30 mouse cellular contexts compared by ENCODE assay signal in the genomic region with DNA sequence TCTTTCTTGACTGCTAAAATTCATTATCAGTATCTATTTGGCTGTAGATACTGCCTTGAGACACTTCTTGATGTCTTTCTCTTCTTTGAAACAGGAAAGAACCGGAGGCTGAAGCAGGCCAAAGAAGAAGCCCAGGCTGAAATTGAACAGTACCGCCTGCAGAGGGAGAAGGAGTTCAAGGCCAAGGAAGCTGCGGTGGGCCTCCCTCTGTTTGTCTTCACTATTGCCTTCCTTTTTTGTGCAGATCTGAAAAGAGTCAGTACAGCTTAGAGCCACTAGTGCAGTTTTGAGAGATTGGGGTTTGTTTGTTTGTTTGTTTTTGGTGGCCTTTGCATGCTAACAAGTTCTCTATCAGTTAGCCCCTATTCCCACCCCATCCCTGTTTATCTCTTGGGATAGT. TPM values are rescaled to one million over a fixed set of nuclear protein-coding genes. Genes with fewer than 3 reads are reported as not detected.
DNase-seq lines count a peak whose midpoint lies in the region; ATAC-seq and TF ChIP-seq lines count a peak whose summit lies in the region.
"Had no signal": no experiment of that assay in that cellular context is flagged by ENCODE, and none has a peak within 500 bp of the region (broad histone marks: within the 10 kb centered on the region; RNA-seq: fewer than 3 reads in every experiment).

No protein-coding gene starts in this region.

- no peak overlapping the region for H3K4me2 ChIP-seq in hindbrain, postnatal 0 days (ENCODE audit: low read depth, low read length)
- H3K4me2 ChIP-seq in hindbrain, embryonic 11.5 days (replicated peaks; ENCODE audit: low read depth, low read length) = no peak overlapping the region
- no peak overlapping the region for H3K4me2 ChIP-seq in stomach, postnatal 0 days (replicated peaks; ENCODE audit: low read depth)
- H3K4me2 ChIP-seq: heart, embryonic 13.5 days; hindbrain, embryonic 13.5 days; liver, embryonic 15.5 days; lung, embryonic 15.5 days had no signal

- H3K27ac ChIP-seq in hindbrain, postnatal 0 days = no peak overlapping the region
- H3K27ac ChIP-seq in hindbrain, embryonic 11.5 days (ENCODE audit: low read depth, low read length) = no peak overlapping the region
- no peak overlapping the region for H3K27ac ChIP-seq in stomach, postnatal 0 days (replicated peaks)
- H3K27ac ChIP-seq in limb, embryonic 10.5 days = no peak overlapping the region
- H3K27ac ChIP-seq: embryonic facial prominence, embryonic 10.5 days; heart, embryonic 13.5 days; hindbrain, embryonic 13.5 days; liver, embryonic 15.5 days; lung, embryonic 15.5 days; macrophage had no signal

- H3K4me3 ChIP-seq in hindbrain, postnatal 0 days (ENCODE audit: low read length) = no peak overlapping the region
- H3K4me3 ChIP-seq in hindbrain, embryonic 11.5 days (ENCODE audit: low read depth, low read length) = no peak overlapping the region
- H3K4me3 ChIP-seq in stomach, postnatal 0 days (ENCODE audit: low read depth, low read length) = no peak overlapping the region
- H3K4me3 ChIP-seq in limb, embryonic 10.5 days = no peak overlapping the region
- H3K4me3 ChIP-seq: embryonic facial prominence, embryonic 10.5 days; heart, embryonic 13.5 days; hindbrain, embryonic 13.5 days; liver, embryonic 15.5 days; lung, embryonic 15.5 days had no signal

- peaks cover 40% of the 10 kb centered on the region for H3K36me3 ChIP-seq in hindbrain, postnatal 0 days (ENCODE audit: insufficient read depth, low read length)
- peaks cover 16% of the 10 kb centered on the region for H3K36me3 ChIP-seq in hindbrain, embryonic 11.5 days (ENCODE audit: control insufficient read depth, insufficient read depth, low read length)
- peaks cover 7% of the 10 kb centered on the region; the same call in 1 of the 2 replicates for H3K36me3 ChIP-seq in stomach, postnatal 0 days (ENCODE audit: control insufficient read depth, insufficient read depth, low read length)
- H3K36me3 ChIP-seq in limb, embryonic 10.5 days = peaks cover 50% of the 10 kb centered on the region

- no peaks in the 10 kb centered on the region for H3K27me3 ChIP-seq in hindbrain, postnatal 0 days (ENCODE audit: insufficient read depth, low read length)
- H3K27me3 ChIP-seq in hindbrain, embryonic 11.5 days (ENCODE audit: control insufficient read depth, insufficient read depth, low read length) = no peaks in the 10 kb centered on the region
- no peaks in the 10 kb centered on the region for H3K27me3 ChIP-seq in stomach, postnatal 0 days (ENCODE audit: control insufficient read depth, insufficient read depth, low read length)
- no peaks in the 10 kb centered on the region for H3K27me3 ChIP-seq in limb, embryonic 10.5 days (ENCODE audit: low read depth, poor library complexity, severe bottlenecking)
- H3K27me3 ChIP-seq: heart, embryonic 13.5 days; hindbrain, embryonic 13.5 days; liver, embryonic 15.5 days; lung, embryonic 15.5 days had no signal

- no peaks in the 10 kb centered on the region for H3K9me3 ChIP-seq in hindbrain, postnatal 0 days (ENCODE audit: low read length)
- H3K9me3 ChIP-seq in hindbrain, embryonic 11.5 days (ENCODE audit: control insufficient read depth, low read length) = no peaks in the 10 kb centered on the region
- H3K9me3 ChIP-seq in stomach, postnatal 0 days (ENCODE audit: control insufficient read depth, low read length) = no peaks in the 10 kb centered on the region
- H3K9me3 ChIP-seq in limb, embryonic 10.5 days (replicated peaks) = no peaks in the 10 kb centered on the region
- H3K9me3 ChIP-seq: embryonic facial prominence, embryonic 10.5 days; heart, embryonic 13.5 days; hindbrain, embryonic 13.5 days; liver, embryonic 15.5 days; lung, embryonic 15.5 days had no signal

- TF ChIP-seq CTCF in hindbrain, postnatal 0 days (IDR thresholded peaks at IDR 0.05; ENCODE audit: low read depth) = peak; percentile 46
- peak; percentile 13; the same call in 1 of the 2 replicates for TF ChIP-seq CTCF in stomach, postnatal 0 days (IDR thresholded peaks at IDR 0.05; ENCODE audit: low read depth)

- H3K9ac ChIP-seq in hindbrain, postnatal 0 days (replicated peaks; ENCODE audit: low read length) = no peak overlapping the region
- H3K9ac ChIP-seq in hindbrain, embryonic 11.5 days (ENCODE audit: low read depth, low read length) = no peak overlapping the region
- H3K9ac ChIP-seq in stomach, postnatal 0 days (ENCODE audit: low read length) = no peak overlapping the region
- H3K9ac ChIP-seq: heart, embryonic 13.5 days; hindbrain, embryonic 13.5 days; liver, embryonic 15.5 days; lung, embryonic 15.5 days had no signal

- ATAC-seq in hindbrain, postnatal 0 days = no peak
- no peak for ATAC-seq in hindbrain, embryonic 11.5 days (ENCODE audit: low FRiP score)
- ATAC-seq in stomach, postnatal 0 days (ENCODE audit: low FRiP score, low TSS enrichment) = no peak
- ATAC-seq: forebrain, embryonic 16.5 days; inflammation-experienced regulatory T-cells, adult 6 months; midbrain, embryonic 16.5 days had no signal

- no peak for DNase-seq in hindbrain, postnatal 0 days (ENCODE audit: low spot score)
- DNase-seq in hindbrain, embryonic 11.5 days (ENCODE audit: low spot score) = no peak
- DNase-seq in thymus, postnatal 0 days (ENCODE audit: low spot score) = peak; percentile 35
- no peak for DNase-seq in thymus, postnatal 10 days (ENCODE audit: low spot score in 2 of 2)
- no peak for DNase-seq in stomach, postnatal 0 days (ENCODE audit: low spot score)
- no peak for DNase-seq in limb, embryonic 10.5 days (ENCODE audit: low spot score)
- DNase-seq in embryo, embryonic 9.5 days (ENCODE audit: extremely low spot score) = no peak
- DNase-seq: cerebellum, adult 11 months; gastrocnemius, postnatal 25 days; heart, adult 18-20 months; heart, postnatal 14 days; kidney, adult 18-20 months; kidney, postnatal 10 days; left cerebral cortex, postnatal 4 days; liver had no signal

- peaks cover 7% of the 10 kb centered on the region for H3K4me1 ChIP-seq in hindbrain, postnatal 0 days (ENCODE audit: insufficient read depth, low read length)
- no peaks in the 10 kb centered on the region; the same call in 1 of the 2 replicates for H3K4me1 ChIP-seq in hindbrain, embryonic 11.5 days (replicated peaks; ENCODE audit: control insufficient read depth, insufficient read depth, low read length)
- H3K4me1 ChIP-seq in stomach, postnatal 0 days (replicated peaks; ENCODE audit: control insufficient read depth, insufficient read depth) = peaks cover 2% of the 10 kb centered on the region
- H3K4me1 ChIP-seq in limb, embryonic 10.5 days = peaks cover 29% of the 10 kb centered on the region

- TF ChIP-seq EP300 in stomach, postnatal 0 days (optimal IDR thresholded peaks at IDR 0.05) = no peak

- WGBS in hindbrain, postnatal 0 days = 78% methylated on average over 3 of the region's 3 CpGs
- WGBS in hindbrain, embryonic 11.5 days = 93% methylated on average over 3 of the region's 3 CpGs
- 82% methylated on average over 3 of the region's 3 CpGs for WGBS in stomach, postnatal 0 days
- 89% methylated on average over 3 of the region's 3 CpGs for WGBS in limb, embryonic 10.5 days

RNA-seq across cellular contexts. Expression of a gene that starts 3.9 kb away (rescaled TPM):
- total RNA-seq in hindbrain, postnatal 0 days (2014; rRNA removed) = 125 and 136 TPM in 2 replicates
- polyA plus RNA-seq in hindbrain, postnatal 0 days (2015; fragmentation: Nextera tagmentation; extraction: Ambion mirVana) = 357 and 367 TPM in 2 replicates
- 424 and 428 TPM in 2 replicates for polyA plus RNA-seq in hindbrain, embryonic 11.5 days (2014; fragmentation: Nextera tagmentation; extraction: Ambion mirVana)
- 373 and 381 TPM in 2 replicates for polyA plus RNA-seq in thymus, postnatal 0 days (2015; fragmentation: Nextera tagmentation; extraction: Ambion mirVana)
- 221 and 234 TPM in 2 replicates for polyA plus RNA-seq in stomach, postnatal 0 days (2015; fragmentation: Nextera tagmentation; extraction: Ambion mirVana)
- polyA plus RNA-seq in limb, embryonic 10.5 days (2016; fragmentation: Nextera tagmentation; extraction: Ambion mirVana) = 204 and 239 TPM in 2 replicates

RNA-seq across cellular contexts. Expression of a gene that starts 10.1 kb away (rescaled TPM):
- total RNA-seq in hindbrain, postnatal 0 days (2014; rRNA removed) = 3.2 and 7.9 TPM in 2 replicates
- 3.9 and 4.1 TPM in 2 replicates for polyA plus RNA-seq in hindbrain, postnatal 0 days (2015; fragmentation: Nextera tagmentation; extraction: Ambion mirVana)
- polyA plus RNA-seq in hindbrain, embryonic 11.5 days (2014; fragmentation: Nextera tagmentation; extraction: Ambion mirVana) = 4.7 and 4.8 TPM in 2 replicates
- 13.7 and 14.9 TPM in 2 replicates for polyA plus RNA-seq in thymus, postnatal 0 days (2015; fragmentation: Nextera tagmentation; extraction: Ambion mirVana)
- 4.3 and 4.9 TPM in 2 replicates for polyA plus RNA-seq in stomach, postnatal 0 days (2015; fragmentation: Nextera tagmentation; extraction: Ambion mirVana)
- polyA plus RNA-seq in limb, embryonic 10.5 days (2016; fragmentation: Nextera tagmentation; extraction: Ambion mirVana) = 12.7 and 14.4 TPM in 2 replicates

RNA-seq across cellular contexts. Expression of a gene that starts 52.7 kb away (rescaled TPM):
- 26.4 and 34.6 TPM in 2 replicates for total RNA-seq in hindbrain, postnatal 0 days (2014; rRNA removed)
- polyA plus RNA-seq in hindbrain, postnatal 0 days (2015; fragmentation: Nextera tagmentation; extraction: Ambion mirVana) = 4.7 TPM in 2 replicates
- 5.9 and 6.6 TPM in 2 replicates for polyA plus RNA-seq in hindbrain, embryonic 11.5 days (2014; fragmentation: Nextera tagmentation; extraction: Ambion mirVana)
- polyA plus RNA-seq in thymus, postnatal 0 days (2015; fragmentation: Nextera tagmentation; extraction: Ambion mirVana) = 12.0 and 17.1 TPM in 2 replicates
- polyA plus RNA-seq in stomach, postnatal 0 days (2015; fragmentation: Nextera tagmentation; extraction: Ambion mirVana) = 1.2 and 2.0 TPM in 2 replicates
- 8.5 and 13.9 TPM in 2 replicates for polyA plus RNA-seq in limb, embryonic 10.5 days (2016; fragmentation: Nextera tagmentation; extraction: Ambion mirVana)

RNA-seq across cellular contexts. Expression of a gene that starts 56.6 kb away (rescaled TPM):
- total RNA-seq in hindbrain, postnatal 0 days (2014; rRNA removed) = not detected in 2 replicates
- polyA plus RNA-seq in hindbrain, postnatal 0 days (2015; fragmentation: Nextera tagmentation; extraction: Ambion mirVana) = not detected in 2 replicates
- polyA plus RNA-seq in hindbrain, embryonic 11.5 days (2014; fragmentation: Nextera tagmentation; extraction: Ambion mirVana) = not detected in 2 replicates
- polyA plus RNA-seq in thymus, postnatal 0 days (2015; fragmentation: Nextera tagmentation; extraction: Ambion mirVana) = not detected in 2 replicates
- not detected in 2 replicates for polyA plus RNA-seq in stomach, postnatal 0 days (2015; fragmentation: Nextera tagmentation; extraction: Ambion mirVana)
- not detected in 2 replicates for polyA plus RNA-seq in limb, embryonic 10.5 days (2016; fragmentation: Nextera tagmentation; extraction: Ambion mirVana)
- total RNA-seq: adrenal gland, adult 18-20 months; adrenal gland, postnatal 4 days; common myeloid progenitor, adult 5-6 weeks; gastrocnemius, postnatal 25 days; heart, adult 18-20 months; heart, postnatal 14 days; left cerebral cortex, adult 18-20 months; left cerebral cortex, postnatal 4 days; neutrophil, adult 5-6 weeks had no signal
- polyA plus RNA-seq: embryonic facial prominence, embryonic 10.5 days; forebrain, embryonic 16.5 days; heart, embryonic 13.5 days; hindbrain, embryonic 13.5 days; inflammation-experienced regulatory T-cells, adult 6 months; liver, embryonic 15.5 days; lung, embryonic 15.5 days; macrophage; midbrain, embryonic 16.5 days; small intestine, adult 2 months had no signal
